Mouse (Mus musculus): Measurements from ENCODE around the gene Zfp398.

DNA sequence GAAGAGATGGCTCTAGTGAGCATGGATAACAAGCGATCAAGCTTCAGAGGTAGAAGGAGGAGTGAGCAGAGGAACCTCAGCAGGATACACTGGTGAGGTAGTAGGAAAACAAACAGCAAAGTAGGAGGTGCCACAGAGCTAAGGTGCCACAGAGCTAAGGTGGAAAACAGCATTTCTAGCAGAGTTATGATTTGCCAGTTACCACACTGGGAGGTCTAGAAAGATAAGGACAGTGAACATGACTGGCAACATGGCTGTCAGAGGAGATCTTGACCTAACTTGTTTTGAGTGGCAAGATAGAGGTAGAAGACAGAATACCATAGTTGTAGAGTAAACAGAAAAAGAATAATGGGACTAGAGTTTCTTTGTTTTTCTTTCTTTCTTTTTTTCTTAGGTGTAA, 6.9 kb downstream of the Zfp398 start:
- TF ChIP-seq CTCF (IDR thresholded peaks at IDR 0.05; ENCODE audit: borderline replicate concordance, control insufficient read depth, extremely low read depth, insufficient read depth, low read length, poor library complexity) (no peak), POLR2A (IDR thresholded peaks at IDR 0.05; ENCODE audit: control insufficient read depth, extremely low read depth, insufficient read depth, low read length, poor library complexity) (no peak)

Data from thymus, adult 2 months (tissue).